Mouse (Mus musculus) MEL (cell line): ENCODE measurements around the gene Mex3a. TPM values are rescaled to one million over a fixed set of nuclear protein-coding genes. Genes with fewer than 3 reads are reported as not detected.

Experiments used
- DNase-seq: peaks from one replicate; pipeline ENCODE4 v3.0.0; 2011; ENCODE audit warnings: low read depth, low spot score
- H3K27ac ChIP-seq: 2 replicates; pipeline ENCODE4 v1.5.1; 2012; ENCODE audit warnings: low read depth, mild to moderate bottlenecking, control low read depth, low read length, moderate library complexity; ENCODE audit not compliant: control insufficient read depth
- H3K27me3 ChIP-seq, 2 experiments: fragments of 150-350 bp in 1 of 2; sonication (generic) in 1 of 2; 2 replicates each; pipeline ENCODE4 v1.6.1; 2012; ENCODE audit warnings: low read length in 2 of 2, mild to moderate bottlenecking in 2 of 2, improper control_type of control experiment in 1 of 2, moderate library complexity in 1 of 2; ENCODE audit not compliant: insufficient read depth in 2 of 2, control insufficient read depth in 1 of 2
- H3K36me3 ChIP-seq, 2 experiments: 2 replicates each; pipeline ENCODE4 v1.6.1; 2012 to 2014; ENCODE audit warnings: low read length in 2 of 2, improper control_type of control experiment in 1 of 2, inconsistent platforms in 1 of 2, mild to moderate bottlenecking in 1 of 2; ENCODE audit not compliant: insufficient read depth in 2 of 2, control insufficient read depth in 1 of 2
- H3K4me1 ChIP-seq, 2 experiments: fragments of 150-350 bp in 1 of 2; sonication (generic) in 1 of 2; 2 replicates each; pipeline ENCODE4 v1.6.1; 2012; ENCODE audit warnings: low read length in 2 of 2, improper control_type of control experiment in 1 of 2, mild to moderate bottlenecking in 1 of 2; ENCODE audit not compliant: insufficient read depth in 2 of 2, control insufficient read depth in 1 of 2
- H3K4me3 ChIP-seq, 2 experiments: fragments of 150-350 bp in 1 of 2; sonication (generic) in 1 of 2; 2 replicates each; pipeline ENCODE4 v1.5.1; 2012; ENCODE audit warnings: low read depth in 2 of 2, low read length in 2 of 2, mild to moderate bottlenecking in 2 of 2, moderate library complexity in 2 of 2, control low read depth in 1 of 2, improper control_type of control experiment in 1 of 2; ENCODE audit not compliant: control insufficient read depth in 1 of 2, insufficient read depth in 1 of 2
- H3K79me2 ChIP-seq: 2 replicates; pipeline ENCODE4 v1.6.1; 2012; ENCODE audit warnings: mild to moderate bottlenecking, low read length, moderate library complexity; ENCODE audit not compliant: control insufficient read depth, poor library complexity, insufficient read depth
- H3K9ac ChIP-seq: 2 replicates; pipeline ENCODE4 v1.6.1; 2012; ENCODE audit warnings: low read depth, mild to moderate bottlenecking, control low read depth, low read length, moderate library complexity; ENCODE audit not compliant: control insufficient read depth, poor library complexity, severe bottlenecking
- H3K9me3 ChIP-seq: fragments of 150-350 bp; sonication (generic); replicated peaks from 2 replicates; pipeline ENCODE4 v1.6.1; 2012; ENCODE audit warnings: mild to moderate bottlenecking, low read length, improper control_type of control experiment, moderate library complexity; ENCODE audit not compliant: insufficient read depth
- BHLHE40 ChIP-seq: IDR thresholded peaks from 2 replicates; pipeline ENCODE4 v1.6.1; 2012; ENCODE audit warnings: low read depth, mild to moderate bottlenecking, inconsistent platforms, low read length, improper control_type of control experiment, borderline replicate concordance
- CHD1 ChIP-seq: IDR thresholded peaks from 2 replicates; pipeline ENCODE4 v1.6.1; 2012; ENCODE audit warnings: low read depth, mild to moderate bottlenecking, inconsistent platforms, low read length, improper control_type of control experiment
- CHD2 ChIP-seq: IDR thresholded peaks from 2 replicates; pipeline ENCODE4 v1.6.1; 2011; ENCODE audit warnings: low read length, improper control_type of control experiment
- CTCF ChIP-seq, 3 experiments: IDR thresholded peaks in 2 of 3; conservative IDR thresholded peaks in 1 of 3; 2 replicates each; pipeline ENCODE4 v1.5.1; 2011 to 2012; ENCODE audit warnings: low read length in 3 of 3, low read depth in 2 of 3, mild to moderate bottlenecking in 2 of 3, improper control_type of control experiment in 1 of 3, inconsistent platforms in 1 of 3, mixed read lengths in 1 of 3, moderate library complexity in 1 of 3; ENCODE audit not compliant: control insufficient read depth in 1 of 3, insufficient read depth in 1 of 3, poor library complexity in 1 of 3, severe bottlenecking in 1 of 3
- ELF1 ChIP-seq: IDR thresholded peaks from 2 replicates; pipeline ENCODE4 v1.6.1; 2014; ENCODE audit warnings: low read depth, mild to moderate bottlenecking, inconsistent platforms, low read length, improper control_type of control experiment, moderate library complexity
- ETS1 ChIP-seq: IDR thresholded peaks from 2 replicates; pipeline ENCODE4 v1.6.1; 2012; ENCODE audit warnings: low read depth, mild to moderate bottlenecking, inconsistent platforms, low read length, improper control_type of control experiment, moderate library complexity
- GABPA ChIP-seq: IDR thresholded peaks from 2 replicates; pipeline ENCODE4 v1.6.1; 2012; ENCODE audit warnings: low read depth, mild to moderate bottlenecking, inconsistent platforms, low read length, improper control_type of control experiment, moderate library complexity
- GATA1 ChIP-seq: IDR thresholded peaks from 2 replicates; pipeline ENCODE4 v1.6.1; 2011; ENCODE audit warnings: low read depth, low read length, improper control_type of control experiment
- JUND ChIP-seq: IDR thresholded peaks from 2 replicates; pipeline ENCODE4 v1.6.1; 2011; ENCODE audit warnings: low read depth, mild to moderate bottlenecking, improper control_type of control experiment, low read length
- KAT2A ChIP-seq: conservative IDR thresholded peaks from 2 replicates; pipeline ENCODE4 v1.6.1; 2012; ENCODE audit warnings: low read depth, low read length, improper control_type of control experiment, inconsistent platforms
- MAX ChIP-seq: IDR thresholded peaks from 2 replicates; pipeline ENCODE4 v1.6.1; 2011; ENCODE audit warnings: low read length, improper control_type of control experiment
- MXI1 ChIP-seq: IDR thresholded peaks from 2 replicates; pipeline ENCODE4 v1.6.1; 2011; ENCODE audit warnings: mild to moderate bottlenecking, low read depth, low read length, improper control_type of control experiment
- MYB ChIP-seq: IDR thresholded peaks from 2 replicates; pipeline ENCODE4 v1.6.1; 2011; ENCODE audit warnings: mild to moderate bottlenecking, low read depth, low read length, improper control_type of control experiment
- NRF1 ChIP-seq: IDR thresholded peaks from 2 replicates; pipeline ENCODE4 v1.6.1; 2014; ENCODE audit warnings: low read depth, mild to moderate bottlenecking, inconsistent platforms, low read length, improper control_type of control experiment, moderate library complexity; ENCODE audit not compliant: poor library complexity, insufficient read depth, severe bottlenecking
- POLR2A ChIP-seq, 2 experiments: IDR thresholded peaks; 2 replicates each; pipeline ENCODE4 v1.6.1; 2011 to 2012; ENCODE audit warnings: low read length in 2 of 2, mild to moderate bottlenecking in 2 of 2, control low read depth in 1 of 2, improper control_type of control experiment in 1 of 2, low read depth in 1 of 2, moderate library complexity in 1 of 2; ENCODE audit not compliant: control insufficient read depth in 1 of 2, insufficient read depth in 1 of 2, poor library complexity in 1 of 2
- RAD21 ChIP-seq: IDR thresholded peaks from 2 replicates; pipeline ENCODE4 v1.6.1; 2011; ENCODE audit warnings: mild to moderate bottlenecking, low read depth, low read length, improper control_type of control experiment
- SIN3A ChIP-seq: IDR thresholded peaks from 2 replicates; pipeline ENCODE4 v1.6.1; 2012; ENCODE audit warnings: low read length, improper control_type of control experiment, inconsistent platforms
- SMC3 ChIP-seq: IDR thresholded peaks from 2 replicates; pipeline ENCODE4 v1.6.1; 2011; ENCODE audit warnings: low read depth, low read length, improper control_type of control experiment
- TAL1 ChIP-seq: IDR thresholded peaks from 2 replicates; pipeline ENCODE4 v1.6.1; 2012; ENCODE audit warnings: mild to moderate bottlenecking, inconsistent platforms, low read length, moderate library complexity, mixed read lengths
- TBP ChIP-seq: IDR thresholded peaks from 2 replicates; pipeline ENCODE4 v1.8.0; 2011; ENCODE audit warnings: low read depth, low read length, improper control_type of control experiment
- TCF12 ChIP-seq: IDR thresholded peaks from 2 replicates; pipeline ENCODE4 v1.6.1; 2014; ENCODE audit warnings: low read depth, mild to moderate bottlenecking, inconsistent platforms, low read length, improper control_type of control experiment, moderate library complexity
- USF1 ChIP-seq: IDR thresholded peaks from 2 replicates; pipeline ENCODE4 v1.6.1; 2014; ENCODE audit warnings: low read depth, mild to moderate bottlenecking, inconsistent platforms, low read length, improper control_type of control experiment, moderate library complexity
- USF2 ChIP-seq, 2 experiments: IDR thresholded peaks; 2 replicates each; pipeline ENCODE4 v1.6.1; 2011 to 2012; ENCODE audit warnings: improper control_type of control experiment in 2 of 2, low read length in 2 of 2, borderline replicate concordance in 1 of 2, inconsistent platforms in 1 of 2, low read depth in 1 of 2, mild to moderate bottlenecking in 1 of 2; ENCODE audit not compliant: insufficient read depth in 1 of 2
- ZC3H11A ChIP-seq: IDR thresholded peaks from 2 replicates; pipeline ENCODE4 v1.6.1; 2012; ENCODE audit warnings: low read depth, mild to moderate bottlenecking, inconsistent platforms, low read length, improper control_type of control experiment
- ZKSCAN1 ChIP-seq: IDR thresholded peaks from 2 replicates; pipeline ENCODE4 v1.6.1; 2012; ENCODE audit warnings: low read depth, mild to moderate bottlenecking, inconsistent platforms, low read length, improper control_type of control experiment, moderate library complexity
- ZMIZ1 ChIP-seq: IDR thresholded peaks from 2 replicates; pipeline ENCODE4 v1.6.1; 2012; ENCODE audit warnings: low read depth, mild to moderate bottlenecking, inconsistent platforms, low read length, improper control_type of control experiment, moderate library complexity
- polyA plus RNA-seq, 2 experiments: library from polyadenylated mRNA; stranded (reverse) in 1 of 2; unstranded in 1 of 2; fragments of >175 nt in 1 of 2; fragments of >200 nt in 1 of 2; gene quantifications; 2 replicates each; pipeline versions ENCODE4 v1.2.1 to v1.2.4; 2012; ENCODE audit warnings: low replicate concordance in 2 of 2, low read depth in 1 of 2; ENCODE audit not compliant: insufficient read length in 2 of 2, insufficient read depth in 1 of 2, missing spikeins in 1 of 2
- total RNA-seq: library from RNA; depleted of rRNA; stranded (reverse); fragments of 300-350 nt; gene quantifications from 2 replicates; pipeline ENCODE4 v1.2.3, GENCODE M21; 2012

The Mex3a gene
- total and polyA plus RNA-seq, 3 experiments: 5.5 to 10.1 TPM; not detected in 1

- no peak for TF ChIP-seq GABPA
- TF ChIP-seq ZKSCAN1: no peak
- 0 out of 2 replicates have a peak, but pooled peaks have one; percentile 13 for TF ChIP-seq KAT2A
- TF ChIP-seq CHD1: no peak
- peak; percentile 57; the same call in 1 of the 2 replicates for TF ChIP-seq MXI1
- no peak for TF ChIP-seq BHLHE40
- no peak for TF ChIP-seq RAD21
These were observed 30.7 kb upstream of the Mex3a start (continued) for GRCm38 (mm10) chr3:88501366-88502030.

GRCm38 (mm10) chr3:88502031-88502571 lies 30.1 kb upstream of the Mex3a start:
- Histone ChIP-seq H3K9me3 (no peaks in the 10 kb centered on the region), H3K27me3 (no peaks in the 10 kb centered on the region), H3K27ac (peak overlapping the region; percentile 95), H3K36me3 (peaks cover 2 to 33% of the 10 kb centered on the region in 2 experiments; a peak in 3 of 4 replicates), H3K4me3 (peak overlapping the region; percentile 82 to 88), H3K4me1 (peaks cover 9 to 40% of the 10 kb centered on the region in 2 experiments), H3K79me2 (peaks cover 37% of the 10 kb centered on the region), H3K9ac (peak overlapping the region; percentile 76)
- no peak for TF ChIP-seq SMC3
- peak; percentile 23; the same call in 1 of the 2 replicates for TF ChIP-seq MXI1
- TF ChIP-seq JUND: no peak
- peak; percentile 69 for DNase-seq

GRCm38 (mm10) chr3:88502641-88503504 lies 29.3 kb upstream of the Mex3a start:
- Histone ChIP-seq H3K4me1 (peaks cover 9 to 40% of the 10 kb centered on the region in 2 experiments), H3K4me3 (peak overlapping the region; percentile 82 to 88), H3K27me3 (no peaks in the 10 kb centered on the region), H3K27ac (peak overlapping the region; percentile 95), H3K9ac (peak overlapping the region; percentile 76), H3K36me3 (peaks cover 2 to 28% of the 10 kb centered on the region in 2 experiments; a peak in 3 of 4 replicates), H3K9me3 (no peaks in the 10 kb centered on the region), H3K79me2 (peaks cover 36% of the 10 kb centered on the region)
- DNase-seq: peak; percentile 99
- no peak for TF ChIP-seq MYB
- TF ChIP-seq USF1: no peak
- no peak for TF ChIP-seq TAL1
- TF ChIP-seq MXI1: peak; percentile 94
- TF ChIP-seq ETS1: peak; percentile 49; the same call in 1 of the 2 replicates
- TF ChIP-seq TBP: peak; percentile 97
- peak; percentile 48; the same call in 1 of the 2 replicates for TF ChIP-seq MAX
- peak; percentile 95 for TF ChIP-seq SIN3A
- TF ChIP-seq ZC3H11A: no peak
- TF ChIP-seq USF2 (IDR thresholded peaks at IDR 0.05; ENCODE audit: borderline replicate concordance in 1 of 2, insufficient read depth in 1 of 2, low read depth in 1 of 2, low read length in 2 of 2): no peak
- peak; percentile 79 for TF ChIP-seq TCF12
- TF ChIP-seq CTCF (IDR thresholded peaks at IDR 0.05 in 2 of 3, conservative IDR thresholded peaks at IDR 0.05 in 1 of 3; ENCODE audit: control insufficient read depth in 1 of 3, insufficient read depth in 1 of 3, low read depth in 2 of 3, low read length in 3 of 3, poor library complexity in 1 of 3, severe bottlenecking in 1 of 3): no peak
- TF ChIP-seq GATA1: no peak
- no peak for TF ChIP-seq CHD2
- no peak for TF ChIP-seq JUND
- TF ChIP-seq ZMIZ1: peak; percentile 99
- TF ChIP-seq NRF1: peak; percentile 37; the same call in 1 of the 2 replicates
- TF ChIP-seq SMC3: no peak
- TF ChIP-seq POLR2A (IDR thresholded peaks at IDR 0.05; ENCODE audit: control insufficient read depth in 1 of 2, insufficient read depth in 1 of 2, low read depth in 1 of 2, low read length in 2 of 2, poor library complexity in 1 of 2): peak in 1 of 2 experiments; percentile 100; a peak in 2 of 4 replicates
- TF ChIP-seq ELF1: no peak
